Mouse (Mus musculus) cortical plate, adult 2 months (tissue): ENCODE measurements at regions not wholly inside any gene's neighbourhood (a gene's known extent, or its start where the extent isn't known, plus 50 kb on each side); places are given as distances from the start of the nearest gene placed in this dataset.

Source experiments
- CTCF ChIP-seq: fragments of 200-500 bp; IDR thresholded peaks from 2 replicates; pipeline ENCODE4 v1.5.1; 2011; ENCODE audit warnings: mild to moderate bottlenecking, control low read depth, low read length; ENCODE audit not compliant: insufficient read depth; ENCODE audit errors: extremely low read depth
- POLR2A ChIP-seq: fragments of 200-500 bp; IDR thresholded peaks from 2 replicates; pipeline ENCODE4 v1.6.1; 2011; ENCODE audit warnings: mild to moderate bottlenecking, low read length, control low read depth; ENCODE audit not compliant: insufficient read depth; ENCODE audit errors: extremely low read depth

DNA sequence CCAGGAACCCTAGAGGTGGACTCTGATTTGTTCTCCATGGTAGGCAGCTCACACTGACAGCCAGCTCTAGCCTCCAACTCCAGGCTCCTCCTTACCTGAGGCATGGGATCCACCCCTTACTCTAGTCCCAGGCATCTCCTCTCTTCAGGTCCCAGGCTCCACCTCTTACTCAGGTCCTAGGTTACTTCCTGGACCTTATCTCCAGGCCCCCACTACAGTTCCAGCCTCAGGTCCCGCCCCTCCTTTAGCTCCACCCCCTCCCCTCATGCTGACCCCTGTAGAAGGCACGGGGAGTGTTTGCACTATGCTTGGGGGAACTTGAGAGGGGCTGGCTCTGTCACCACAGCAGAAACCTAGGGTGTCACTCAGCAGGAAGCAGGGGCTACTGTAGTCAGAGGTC lies 399.2 kb downstream of the Ptpru start:
- TF ChIP-seq CTCF (no peak), POLR2A (no peak)
